Mouse (Mus musculus) brain, embryonic 14.5 days (tissue): Measurements from ENCODE around the gene Itgb2.

ENCODE experiments used
- CTCF ChIP-seq: fragments of 200-500 bp; IDR thresholded peaks from 2 replicates; pipeline ENCODE4 v1.5.1; 2012; ENCODE audit warnings: inconsistent platforms, mild to moderate bottlenecking, moderate library complexity, borderline replicate concordance; ENCODE audit not compliant: insufficient read depth, insufficient read length; ENCODE audit errors: extremely low read depth
- POLR2A ChIP-seq: fragments of 200-500 bp; IDR thresholded peaks from 2 replicates; pipeline ENCODE4 v1.6.1; 2012; ENCODE audit warnings: mild to moderate bottlenecking, inconsistent platforms, borderline replicate concordance; ENCODE audit not compliant: poor library complexity, insufficient read depth, insufficient read length, severe bottlenecking; ENCODE audit errors: extremely low read depth

DNA sequence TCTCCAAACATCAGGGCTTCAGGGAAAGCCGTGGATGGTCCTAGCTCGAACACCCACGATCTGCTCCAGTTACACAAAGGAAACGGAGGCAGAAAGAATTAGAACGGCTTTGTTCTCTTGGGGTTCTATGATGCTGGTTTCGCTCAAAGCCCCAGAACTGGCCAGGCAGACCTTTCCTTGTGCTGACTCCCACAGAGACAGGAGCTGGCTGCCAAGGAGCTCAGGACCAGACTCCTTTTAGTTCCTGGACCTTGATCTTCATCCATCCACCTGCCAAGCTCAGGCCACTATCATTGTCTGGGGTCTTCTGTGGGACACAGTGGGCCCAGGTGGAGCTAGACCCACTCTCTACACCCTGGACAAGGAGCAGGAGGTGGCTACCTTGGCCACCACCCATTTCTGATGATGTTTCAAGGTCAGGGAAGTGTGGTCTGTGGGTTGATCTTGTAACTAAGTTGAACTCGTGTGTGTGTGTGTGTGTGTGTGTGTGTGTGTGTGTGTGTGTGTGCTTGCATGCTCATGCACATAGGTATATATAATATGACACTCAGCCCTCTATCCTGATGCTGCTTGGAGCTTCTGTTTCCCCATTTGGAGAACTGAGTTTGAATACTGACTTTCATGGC lies 9.4 kb downstream of the Itgb2 start:
- TF ChIP-seq CTCF (no peak), POLR2A (no peak)
